Mouse (Mus musculus) v-Abl transformed pro-B cells (cell line): ENCODE data around the gene Dcaf10.
"Not testable (repeated sequence)": the region's sequence is repeated elsewhere in the genome, so short reads cannot be mapped to it uniquely, and the experiment has no call there.

ENCODE experiments used
- in situ Hi-C, 2 experiments: fragments of 400-800 bp; cut with MboI; formaldehyde crosslinking; loops; one replicate each; pipeline ENCODE4 v1.15.1; 2025; ENCODE audit not compliant: unreplicated experiment in 2 of 2

Dcaf10 gene

DNA sequence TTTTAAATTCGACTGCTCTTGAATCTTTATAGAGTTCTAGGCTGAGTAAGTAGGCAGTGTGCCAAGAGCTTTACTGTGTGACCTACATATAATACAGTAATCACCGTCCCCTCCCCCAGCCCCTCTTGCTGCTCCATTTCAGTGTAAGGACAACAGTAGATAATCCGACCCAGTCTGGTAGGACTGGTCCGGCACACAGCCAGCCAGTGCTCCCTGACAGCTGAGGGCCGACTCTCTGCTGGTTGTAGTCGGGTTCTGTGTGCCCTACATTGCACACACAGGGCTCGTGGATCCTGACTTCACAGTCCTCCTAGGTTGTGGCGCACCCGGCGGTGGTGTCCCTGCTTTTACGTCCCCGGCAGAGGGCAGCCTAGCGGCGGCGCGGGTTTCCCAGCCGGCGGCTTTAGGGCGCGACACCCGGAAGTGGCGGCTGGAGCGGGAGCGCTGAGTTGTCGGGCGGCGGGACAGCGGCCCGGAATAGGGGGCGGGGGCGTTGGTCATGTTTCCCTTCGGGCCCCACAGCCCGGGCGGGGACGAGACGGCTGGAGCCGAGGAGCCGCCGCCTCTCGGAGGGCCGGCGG lies at the start of gene Dcaf10:
Gene Dcaf10, plus strand, starts transcription at position 433 of the 581 bp plus-strand sequence.
- in situ Hi-C loops = loop anchor here in 1 of 2 experiments (10.0 kb wide), 1 partner anchor 63 kb away; the partner anchor contains the start of gene Slc25a51

DNA sequence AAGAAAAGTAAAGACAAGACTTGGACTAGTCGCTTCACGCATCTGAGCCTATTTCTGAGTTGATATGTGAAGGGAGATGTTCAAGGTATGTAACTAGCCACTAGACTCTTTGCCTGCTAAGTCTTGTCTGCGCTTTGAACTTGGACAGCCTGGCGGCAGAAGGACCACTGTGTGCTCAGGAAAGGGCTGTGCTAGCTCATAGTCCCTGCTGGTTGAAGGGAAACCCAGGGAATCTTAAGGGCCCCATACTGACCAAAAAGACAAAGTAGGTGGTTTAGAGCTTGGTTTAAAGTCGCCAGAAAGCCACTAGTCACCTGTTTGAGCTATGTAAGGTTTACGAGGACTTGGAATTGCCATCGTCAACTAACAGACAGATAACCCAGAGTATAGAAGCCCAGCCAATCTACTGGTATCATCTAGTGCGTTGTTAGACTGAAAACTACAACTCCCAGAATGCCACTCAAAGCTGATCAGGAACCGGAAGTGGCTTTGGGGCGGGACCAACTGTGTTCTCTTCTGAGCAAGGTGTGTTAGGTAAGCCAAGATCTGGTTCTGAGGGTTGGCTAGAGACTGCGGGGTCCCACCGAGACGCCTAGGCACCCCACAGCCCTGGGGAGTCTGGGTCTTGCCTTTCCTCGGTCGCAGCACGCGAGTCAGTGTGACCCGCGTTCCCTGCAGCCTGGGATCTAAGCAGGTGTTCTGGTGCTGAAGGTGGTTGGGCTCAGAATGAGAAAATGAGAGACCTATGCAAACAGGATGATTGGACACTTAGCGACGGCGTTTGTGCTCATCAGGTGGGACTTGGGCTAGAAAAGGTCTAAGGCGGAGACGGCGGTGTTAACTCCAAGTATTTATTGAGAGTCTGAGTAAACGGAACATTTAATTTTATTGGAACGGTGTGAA lies 45.0 kb upstream of the Dcaf10 start, which contains the start of gene Trmt10b:
Gene Trmt10b, plus strand, starts transcription at position 466 of the 903 bp plus-strand sequence.
- in situ Hi-C loops = no loop called here

DNA sequence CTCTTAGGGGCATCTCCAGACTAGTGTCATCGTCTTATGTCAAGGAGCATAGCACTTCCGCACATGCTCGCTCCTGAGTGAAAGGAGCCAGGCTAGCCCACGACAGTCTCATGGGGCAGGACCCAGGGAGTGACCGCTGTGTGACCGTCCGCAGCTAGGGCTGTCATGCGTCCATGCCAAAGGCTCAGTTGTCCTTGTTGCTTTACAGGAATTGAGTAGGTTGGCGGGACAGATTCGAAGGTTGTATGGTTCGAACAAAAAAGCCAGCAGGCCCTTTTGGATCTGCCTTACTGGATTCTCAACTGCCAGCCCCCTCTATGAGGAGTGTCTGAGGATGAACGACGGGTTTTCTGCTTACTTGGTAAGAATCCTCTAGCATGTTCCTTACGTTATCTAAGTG lies 36.4 kb upstream of the Dcaf10 start:
- in situ Hi-C loops = loop anchor here in 1 of 2 experiments (25.0 kb wide), 1 partner anchor 232 kb away; the partner anchor contains the start of gene Shb

DNA sequence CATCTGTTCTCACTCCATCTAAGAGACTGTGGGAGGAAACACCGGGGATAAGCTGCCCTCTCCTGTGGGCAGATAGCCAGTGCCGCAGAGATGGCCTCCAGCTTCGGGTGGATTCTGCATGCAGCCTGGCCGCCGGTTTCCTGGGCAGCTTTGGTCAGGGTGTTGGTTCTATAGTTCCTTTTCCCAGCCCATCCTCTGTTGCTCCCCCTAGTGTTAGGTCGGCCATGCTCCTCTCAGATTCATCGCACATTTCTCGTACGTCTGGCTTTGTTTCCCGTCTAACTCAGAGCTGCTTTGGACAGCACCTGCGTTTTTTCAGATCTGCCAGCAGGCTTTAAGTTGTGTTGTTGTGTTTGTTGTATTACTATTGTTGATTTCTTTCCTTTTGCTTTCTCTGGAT lies 33.9 kb upstream of the Dcaf10 start:
- in situ Hi-C loops = loop anchor here in 1 of 2 experiments (25.0 kb wide), 1 partner anchor 229 kb away; the partner anchor contains the start of gene Shb

GRCm38 (mm10) chr4:45308606-45309005 lies 33.3 kb upstream of the Dcaf10 start:
- in situ Hi-C loops = loop anchor here in 1 of 2 experiments (25.0 kb wide), 1 partner anchor 229 kb away; the partner anchor contains the start of gene Shb

GRCm38 (mm10) chr4:45311056-45311455 lies 30.8 kb upstream of the Dcaf10 start:
- in situ Hi-C loops = loop anchor here in 1 of 2 experiments (25.0 kb wide), 1 partner anchor 226 kb away; the partner anchor contains the start of gene Shb

DNA sequence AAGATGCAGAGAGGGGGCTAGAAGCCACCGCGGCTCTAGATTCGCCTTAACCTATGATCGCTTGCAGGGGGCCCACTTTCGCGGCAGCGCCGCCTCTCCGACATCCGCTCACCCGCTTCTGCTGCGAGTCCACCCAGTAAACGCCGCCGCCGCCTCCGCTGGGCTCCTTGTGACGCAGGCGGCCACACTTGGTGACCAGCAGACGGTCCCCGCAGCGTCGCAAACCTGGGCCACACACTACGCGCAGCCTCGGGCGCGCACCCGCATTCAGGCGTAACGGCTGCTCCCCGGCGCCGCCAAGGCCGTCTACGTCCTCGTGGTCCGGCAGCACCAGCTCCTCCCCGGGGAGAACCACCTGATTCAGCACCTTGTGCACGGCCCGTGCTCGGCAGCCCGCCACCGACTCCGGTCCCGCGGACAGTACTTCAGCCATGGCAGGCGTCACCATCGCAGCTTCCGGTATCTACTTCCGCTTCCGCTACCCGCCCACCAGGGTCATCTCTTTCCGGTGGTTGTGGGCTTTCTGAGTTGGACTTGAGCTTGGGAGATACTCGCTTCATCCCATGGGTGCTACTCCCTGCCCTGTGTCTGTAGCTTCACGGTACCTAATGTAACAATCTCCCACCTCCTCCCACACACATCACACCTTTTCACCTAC lies 21.6 kb upstream of the Dcaf10 start:
- in situ Hi-C loops = loop anchor here in 1 of 2 experiments (25.0 kb wide), 1 partner anchor 217 kb away; the partner anchor contains the start of gene Shb

- in situ Hi-C loops = no loop called here
Measured at GRCm38 (mm10) chr4:45331139-45331538, 10.8 kb upstream of the Dcaf10 start.

GRCm38 (mm10) chr4:45332466-45332865 lies 9.4 kb upstream of the Dcaf10 start:
- in situ Hi-C loops = no loop called here

DNA sequence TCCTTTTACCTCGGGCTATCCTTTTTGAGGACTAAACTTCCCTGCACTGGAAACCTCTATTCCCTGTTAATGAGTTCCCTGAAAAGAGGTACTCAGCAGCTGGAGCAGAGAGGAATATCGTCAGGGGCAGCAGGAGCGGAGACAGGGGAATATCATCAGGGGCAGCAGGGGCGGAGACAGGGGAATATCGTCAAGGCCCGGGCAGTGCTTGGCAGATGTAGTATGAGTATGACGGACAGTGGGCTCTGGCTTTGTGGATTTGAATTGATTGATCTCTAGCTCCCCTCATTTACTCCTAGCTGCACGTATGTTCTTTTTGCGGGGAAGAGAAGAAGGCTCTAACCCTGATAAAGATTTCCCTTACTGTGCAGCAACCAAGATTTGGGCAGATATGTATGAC lies 675 bp upstream of the Dcaf10 start:
- in situ Hi-C loops = loop anchor here in 1 of 2 experiments (10.0 kb wide), 1 partner anchor 64 kb away; the partner anchor contains the start of gene Slc25a51

DNA sequence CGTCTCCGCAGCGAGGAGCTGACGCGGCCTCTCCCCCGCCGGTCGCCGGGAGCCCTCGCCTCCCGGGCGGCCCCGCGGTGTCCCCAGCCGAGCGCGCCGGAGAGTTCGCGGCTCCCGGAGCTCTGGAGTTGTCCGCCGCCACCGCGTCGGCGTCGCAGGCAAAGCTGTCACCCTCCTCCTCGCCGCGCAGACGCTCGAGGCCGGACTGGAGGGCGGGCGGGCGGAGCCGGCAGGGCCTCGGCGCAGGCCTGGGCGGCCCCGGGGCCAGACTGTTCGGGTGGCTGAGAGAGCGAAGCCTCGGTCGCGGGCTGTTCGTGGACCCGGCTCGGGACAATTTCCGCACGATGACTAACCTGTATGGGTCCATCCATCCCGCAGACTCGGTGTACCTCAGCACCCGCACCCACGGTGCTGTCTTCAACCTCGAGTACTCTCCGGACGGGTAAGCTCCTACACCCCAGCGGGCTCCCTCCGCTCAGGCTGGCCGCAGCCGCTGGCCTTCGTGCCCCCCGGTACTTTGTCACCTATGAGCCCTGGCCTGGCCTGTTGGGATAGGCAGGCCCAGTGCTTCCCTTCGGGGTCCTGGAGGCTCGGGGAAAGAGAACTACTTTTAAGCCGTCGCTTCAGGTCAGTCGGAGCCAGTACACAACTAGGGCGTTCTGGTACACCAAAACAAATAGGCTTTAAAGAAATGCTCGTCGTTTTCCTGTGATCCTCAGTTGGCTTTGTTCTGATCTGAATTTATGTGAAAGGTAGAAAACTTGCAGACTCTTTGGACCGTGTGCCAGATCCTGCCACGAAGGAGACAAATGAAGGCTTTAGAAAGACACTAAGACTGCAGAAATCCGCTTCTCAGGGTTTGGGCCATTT lies 620 bp downstream of the Dcaf10 start, which contains the start of gene Exosc3:
Gene Exosc3, minus strand, starts transcription at position 447 of the 870 bp plus-strand sequence.
- in situ Hi-C loops = loop anchor here in 1 of 2 experiments (10.0 kb wide), 1 partner anchor 62 kb away; the partner anchor contains the start of gene Slc25a51

- in situ Hi-C loops = no loop called here
Measured at GRCm38 (mm10) chr4:45356653-45357052, 14.8 kb downstream of the Dcaf10 start.

DNA sequence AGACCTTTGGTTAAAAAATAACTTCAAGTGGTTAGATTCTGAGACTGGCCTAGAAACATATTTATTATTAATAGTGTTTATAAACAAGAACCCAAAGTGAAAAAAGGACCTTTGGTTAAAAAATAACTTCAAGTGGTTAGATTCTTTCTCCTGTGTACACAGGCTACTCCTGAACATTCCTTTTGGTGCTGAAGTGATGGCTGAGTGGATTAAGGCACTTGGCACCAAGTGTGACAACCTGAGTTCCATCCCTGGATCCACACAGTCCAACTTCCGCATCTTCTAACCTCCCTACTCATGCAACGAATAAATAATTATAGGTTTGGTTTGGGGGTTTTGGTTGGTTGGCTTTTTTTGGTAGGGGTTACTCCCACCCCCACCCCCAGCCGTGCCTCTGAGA lies 29.4 kb downstream of the Dcaf10 start:
- in situ Hi-C loops = no loop called here

DNA sequence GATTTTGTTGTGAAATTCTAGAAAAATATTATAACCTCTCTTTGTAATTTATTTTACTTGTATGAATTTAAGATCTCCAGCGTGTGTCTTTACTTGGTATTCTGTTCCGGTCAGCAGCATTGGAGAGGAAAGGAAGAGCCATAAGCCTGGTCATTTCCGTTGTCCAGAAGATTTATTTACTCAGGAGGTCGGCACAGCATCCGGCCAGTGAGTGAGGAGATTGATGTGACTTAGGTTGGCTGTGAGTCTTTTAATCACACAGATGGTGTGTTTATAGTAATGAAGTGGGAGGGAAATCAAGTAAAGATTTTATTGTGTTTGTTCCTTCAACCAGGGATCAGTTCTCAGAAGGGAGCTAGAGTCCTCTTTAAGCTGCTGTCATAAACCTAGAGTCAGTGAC lies 33.0 kb downstream of the Dcaf10 start:
- in situ Hi-C loops = no loop called here

DNA sequence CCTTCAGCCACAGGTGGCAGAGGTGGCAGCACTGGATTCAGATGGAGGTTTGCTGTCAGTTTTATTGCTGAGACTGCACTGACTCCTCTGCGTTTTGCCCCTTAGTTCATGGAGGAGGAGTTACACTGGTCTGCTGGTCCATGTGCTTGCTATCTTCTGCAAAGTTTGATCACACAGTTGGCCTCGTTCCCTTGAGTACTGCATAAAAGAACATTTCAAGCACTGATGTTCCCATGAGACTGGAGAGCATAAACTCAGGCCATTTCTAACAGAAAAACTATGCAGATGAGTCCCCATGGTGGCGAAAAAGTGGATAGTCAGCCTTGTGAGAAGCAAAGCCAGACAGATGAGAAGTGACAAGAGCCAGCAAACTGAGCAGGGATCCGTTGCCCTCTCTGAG lies 34.7 kb downstream of the Dcaf10 start:
- in situ Hi-C loops = no loop called here

DNA sequence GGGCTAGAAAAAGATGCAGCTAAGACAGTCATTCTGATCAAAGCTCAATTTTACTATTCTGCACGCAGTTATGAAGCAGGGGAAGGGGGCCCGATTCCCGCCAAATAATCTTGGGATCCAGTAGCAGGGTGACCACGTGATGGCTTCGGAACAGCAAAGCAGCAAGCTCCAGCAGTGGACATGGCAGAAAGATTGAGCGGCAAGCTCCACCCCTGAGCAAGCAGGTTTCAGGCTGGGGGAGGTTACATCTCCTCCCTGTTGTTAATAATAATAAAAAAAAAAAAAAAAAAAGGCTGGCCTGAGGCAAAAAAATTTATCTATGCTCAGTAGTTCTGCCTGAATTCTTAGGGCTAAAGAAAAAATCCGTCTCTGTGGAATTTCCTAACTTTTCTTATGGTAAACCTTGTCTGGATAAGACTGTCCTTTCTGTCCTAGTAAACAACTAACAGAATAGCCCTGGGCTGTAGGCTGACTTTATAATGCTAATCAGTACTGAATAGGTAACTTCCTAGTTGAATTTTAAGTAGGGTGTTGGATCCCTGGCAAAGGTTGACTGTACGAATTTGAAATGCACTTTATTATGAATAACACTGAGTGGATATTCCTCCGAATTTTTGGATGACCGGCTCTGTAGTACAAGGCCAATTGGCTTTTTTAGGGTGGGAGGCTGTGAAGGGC lies 39.1 kb downstream of the Dcaf10 start:
- in situ Hi-C loops = not testable (repeated sequence)

DNA sequence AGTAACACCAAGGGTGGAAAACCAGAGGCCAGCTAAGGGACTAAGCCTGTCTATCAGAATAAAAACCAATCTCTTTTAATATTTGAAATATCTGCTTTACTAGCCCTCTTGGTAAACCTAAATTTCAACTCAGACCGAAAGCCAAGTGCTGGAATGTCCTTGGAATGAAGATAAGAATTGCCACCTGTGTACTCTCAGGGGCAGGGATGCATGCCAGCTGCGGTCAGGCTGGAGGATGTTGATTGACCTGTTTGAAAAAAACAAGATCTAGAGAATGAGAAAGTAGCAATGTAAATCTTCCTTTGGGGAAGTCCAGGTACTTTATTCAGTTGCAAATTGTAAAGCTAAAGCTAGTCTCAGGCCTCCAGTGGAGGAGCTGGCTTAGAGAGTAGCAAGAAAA lies 40.2 kb downstream of the Dcaf10 start:
- in situ Hi-C loops = not testable (repeated sequence)

GRCm38 (mm10) chr4:45387296-45387695 lies 45.4 kb downstream of the Dcaf10 start:
- in situ Hi-C loops = not testable (repeated sequence)

DNA sequence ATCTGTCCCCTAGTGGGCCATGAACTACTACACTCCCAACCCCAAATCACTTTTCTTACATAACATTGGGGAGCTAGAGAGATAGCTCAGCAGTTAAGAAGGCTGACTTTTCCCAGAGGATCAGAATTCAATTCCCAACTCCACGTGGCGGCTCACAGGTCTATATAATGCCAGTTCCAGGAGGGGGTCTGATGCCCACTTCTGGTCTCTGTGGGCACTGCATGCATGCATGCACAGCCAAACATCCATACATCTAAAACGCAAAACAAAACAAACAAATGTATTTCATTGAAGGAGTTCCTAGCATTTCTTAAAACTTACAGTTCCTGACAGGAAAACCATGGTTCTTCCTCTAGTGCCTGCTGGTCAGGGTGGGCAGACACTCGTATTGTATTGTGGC lies 50.2 kb downstream of the Dcaf10 start:
- in situ Hi-C loops = loop anchor here in 1 of 2 experiments (5.0 kb wide), 1 partner anchor 45 kb away; no protein-coding TSS in a partner anchor
